Mouse (Mus musculus): Measurements from ENCODE around the gene Rnf182.

DNA sequence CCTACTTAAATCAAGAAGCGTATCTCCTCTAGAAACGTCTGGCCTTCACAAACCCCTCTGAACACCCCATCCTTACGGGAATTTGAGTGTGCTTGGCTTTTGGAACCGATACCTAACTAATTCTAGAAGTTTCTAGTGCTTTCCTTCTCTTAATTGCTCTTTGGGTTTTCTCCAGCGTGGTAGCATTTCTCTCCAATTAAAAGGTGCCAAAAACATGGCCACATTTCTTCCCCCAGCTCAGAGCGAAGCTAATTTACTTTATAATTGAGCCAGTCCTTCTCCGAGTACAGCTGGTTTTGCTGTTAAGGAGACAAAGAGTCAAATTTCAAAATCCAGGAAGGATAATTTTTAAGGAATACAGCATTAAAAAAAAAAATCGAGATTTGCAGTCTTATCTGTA is 32.0 kb upstream of the Rnf182 start:
- TF ChIP-seq CTCF (conservative IDR thresholded peaks at IDR 0.05; ENCODE audit: low read length): no peak
- no peak for TF ChIP-seq POU5F1 (IDR thresholded peaks at IDR 0.05; ENCODE audit: borderline replicate concordance, low read length)
- no peak for TF ChIP-seq NANOG (IDR thresholded peaks at IDR 0.05; ENCODE audit: borderline replicate concordance, low read length)

All from E14TG2a.4 (cell line).